Mouse (Mus musculus) left cerebral cortex, postnatal 25 days (tissue): ENCODE results near the gene Rbp1. TPM values are rescaled to one million over a fixed set of nuclear protein-coding genes. Genes with fewer than 3 reads are reported as not detected.

Experiments used
- DNase-seq, 2 experiments: peaks; one replicate each; pipeline ENCODE4 v3.0.0; 2022; ENCODE audit warnings: low spot score in 2 of 2, mixed read lengths in 1 of 2
- intact Hi-C: fragments of 180-260 bp; cut with DNase I; formaldehyde crosslinking; loops from one replicate; pipeline ENCODE4 v1.15.1; 2025
- total RNA-seq, 2 experiments: library from RNA; stranded (reverse); gene quantifications; 2 replicates each; pipeline ENCODE4 v1.2.3; 2021

Gene Rbp1
- total RNA-seq, 2 experiments from 2014 or later = 6.8 to 7.3 TPM

- intact Hi-C loops = no loop called here
Measured at GRCm38 (mm10) chr9:98485815-98486214, 63.1 kb downstream of the Rbp1 start, which contains the start of gene Rbp2. Gene Rbp2, plus strand, starts transcription at chr9:98486115.

GRCm38 (mm10) chr9:98487273-98487672 lies 64.5 kb downstream of the Rbp1 start:
- intact Hi-C loops = no loop called here
- DNase-seq = no peak

More at GRCm38 (mm10) chr9:98485815-98486214, 63.1 kb downstream of the Rbp1 start, which contains the start of gene Rbp2:
- no peak for DNase-seq

- intact Hi-C loops = no loop called here
- DNase-seq = no peak
Measured at GRCm38 (mm10) chr9:98489532-98489931, 66.8 kb downstream of the Rbp1 start.

- intact Hi-C loops = no loop called here
- no peak for DNase-seq
Measured at GRCm38 (mm10) chr9:98490128-98490527, 67.4 kb downstream of the Rbp1 start.

- intact Hi-C loops = no loop called here
- DNase-seq = no peak
Measured at GRCm38 (mm10) chr9:98491071-98491470, 68.3 kb downstream of the Rbp1 start.

DNA sequence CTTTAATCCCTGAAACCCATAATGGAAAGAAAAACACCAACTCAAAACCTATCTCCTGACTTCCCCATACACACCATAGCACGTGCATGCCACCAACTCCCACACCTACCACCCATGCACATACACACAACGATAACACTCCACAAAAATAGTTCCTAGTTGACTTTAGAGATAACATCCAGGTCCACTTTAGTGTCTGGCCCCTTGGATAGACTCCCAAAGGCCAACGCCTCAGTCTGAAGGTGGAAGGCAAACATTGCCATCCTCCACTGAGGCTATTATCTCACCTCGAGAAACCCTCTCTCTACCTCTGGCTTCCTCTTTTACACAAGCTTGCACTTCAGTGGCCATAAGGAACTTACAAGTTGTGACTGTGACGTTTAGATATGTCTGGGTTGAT lies 69.5 kb downstream of the Rbp1 start:
- intact Hi-C loops = no loop called here
- DNase-seq = no peak

GRCm38 (mm10) chr9:98492821-98493220 lies 70.1 kb downstream of the Rbp1 start:
- intact Hi-C loops = no loop called here
- DNase-seq = no peak

Other genes starting within 250 kb of the Rbp1 start
- 1 to 10 TPM; 1.4 to 2.8 TPM for gene Nmnat3, start 135.5 kb upstream of the Rbp1 start, total RNA-seq
- gene Rbp2, start 63.2 kb downstream of the Rbp1 start, total RNA-seq = not detected
- 10 to 100 TPM; 86.0 to 86.2 TPM for gene Copb2, start 140.8 kb downstream of the Rbp1 start, total RNA-seq
- 10 to 100 TPM; 26.9 to 27.7 TPM for gene Mrps22, start 178.7 kb downstream of the Rbp1 start, total RNA-seq